Mouse (Mus musculus): ENCODE data around the gene Arrb1. TPM values are rescaled to one million over a fixed set of nuclear protein-coding genes. Genes with fewer than 3 reads are reported as not detected.

The Arrb1 gene
- polyA plus RNA-seq, 1 experiment from 2014 or later = 7.8 TPM

DNA sequence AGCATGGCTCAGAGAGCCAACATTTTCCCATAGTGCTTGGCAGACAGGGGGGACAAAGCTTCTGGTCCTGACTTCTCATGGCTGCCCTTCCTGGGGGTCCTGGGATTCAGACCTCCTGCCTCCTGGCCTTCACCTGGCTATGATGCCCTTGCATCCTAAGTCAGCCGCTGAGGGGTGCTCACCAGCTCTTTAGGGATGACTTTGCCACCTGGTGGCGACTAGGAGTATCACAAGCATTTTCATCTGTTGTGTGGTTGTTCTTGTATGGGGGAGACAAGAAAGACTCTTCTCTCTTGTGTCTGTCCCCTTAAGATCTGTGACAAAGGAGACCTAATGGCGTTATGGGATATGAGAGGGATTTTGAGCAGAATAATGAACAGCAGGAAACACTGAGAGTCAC, 54.8 kb downstream of the Arrb1 start:
- Histone ChIP-seq H3K4me2 (no peak overlapping the region), H3K9ac (no peak overlapping the region), H3K27ac (ENCODE audit: low read depth) (no peak overlapping the region), H3K36me3 (ENCODE audit: insufficient read depth) (peaks cover 49% of the 10 kb centered on the region), H3K27me3 (ENCODE audit: insufficient read depth, low read length) (no peaks in the 10 kb centered on the region), H3K9me3 (ENCODE audit: low read depth, low read length) (no peaks in the 10 kb centered on the region), H3K4me3 (ENCODE audit: low read depth, low read length) (no peak overlapping the region), H3K4me1 (ENCODE audit: insufficient read depth) (no peaks in the 10 kb centered on the region)
- DNase-seq = peak; percentile 88
- no peak for ATAC-seq (ENCODE audit: insufficient read depth)
- peak; percentile 88 for TF ChIP-seq CTCF (IDR thresholded peaks at IDR 0.05; ENCODE audit: low read depth)
- 11% methylated on average over 3 of the region's 3 CpGs for WGBS

DNA sequence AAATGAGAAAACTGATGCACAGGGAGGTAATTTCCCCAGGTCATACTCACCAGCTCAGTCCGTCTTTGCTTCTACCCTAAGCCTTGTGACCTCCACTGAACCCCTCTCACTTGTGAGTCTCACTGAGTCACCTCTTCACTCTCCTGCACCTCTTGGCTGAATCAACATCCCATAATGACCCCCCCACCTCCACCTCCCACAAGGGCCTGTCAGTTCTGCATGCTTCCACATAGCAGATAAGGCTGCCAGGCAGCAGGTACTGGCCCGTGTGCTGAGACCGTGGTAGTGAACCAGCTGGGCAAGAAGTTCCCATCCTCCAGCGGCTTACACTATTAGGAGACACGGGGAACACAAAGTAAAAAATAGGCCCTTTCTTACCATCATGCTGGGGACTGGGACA, 55.4 kb downstream of the Arrb1 start:
- WGBS = 75% methylated on average over 5 of the region's 5 CpGs
- Histone ChIP-seq H3K4me1 (ENCODE audit: insufficient read depth) (no peaks in the 10 kb centered on the region), H3K4me3 (ENCODE audit: low read depth, low read length) (no peak overlapping the region), H3K9me3 (ENCODE audit: low read depth, low read length) (no peaks in the 10 kb centered on the region), H3K27ac (ENCODE audit: low read depth) (no peak overlapping the region), H3K4me2 (no peak overlapping the region), H3K27me3 (ENCODE audit: insufficient read depth, low read length) (no peaks in the 10 kb centered on the region), H3K36me3 (ENCODE audit: insufficient read depth) (peaks cover 49% of the 10 kb centered on the region), H3K9ac (no peak overlapping the region)
- DNase-seq = no peak
- TF ChIP-seq CTCF (IDR thresholded peaks at IDR 0.05; ENCODE audit: low read depth) = no peak
- no peak for ATAC-seq (ENCODE audit: insufficient read depth)

DNA sequence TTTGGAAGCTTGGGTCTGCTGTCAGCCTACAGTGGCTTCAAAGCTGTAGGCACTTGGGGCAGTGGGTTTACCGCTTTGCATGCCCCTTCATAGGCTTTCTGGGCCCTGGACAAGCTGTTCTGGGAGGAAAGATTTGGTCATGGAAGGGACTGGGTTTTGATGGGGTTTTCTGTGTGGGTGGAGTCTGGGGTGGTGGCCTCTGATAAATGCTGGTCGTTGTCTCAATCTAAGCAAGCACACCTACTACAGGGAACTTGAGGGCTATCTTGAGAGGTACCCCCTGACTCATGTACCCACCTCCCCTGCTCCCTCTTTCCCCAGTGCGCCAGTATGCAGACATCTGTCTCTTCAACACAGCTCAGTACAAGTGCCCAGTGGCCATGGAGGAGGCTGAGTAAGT, 57.4 kb downstream of the Arrb1 start:
- H3K4me3 ChIP-seq (ENCODE audit: low read depth, low read length) = no peak overlapping the region
- 87% methylated on average over 3 of the region's 3 CpGs for WGBS
- no peak overlapping the region for H3K27ac ChIP-seq (ENCODE audit: low read depth)
- DNase-seq = no peak
- H3K9ac ChIP-seq = no peak overlapping the region
- ATAC-seq (ENCODE audit: insufficient read depth) = no peak
- H3K4me2 ChIP-seq = no peak overlapping the region
- no peak for TF ChIP-seq CTCF (IDR thresholded peaks at IDR 0.05; ENCODE audit: low read depth)
- H3K4me1 ChIP-seq (ENCODE audit: insufficient read depth) = no peaks in the 10 kb centered on the region
- no peaks in the 10 kb centered on the region for H3K9me3 ChIP-seq (ENCODE audit: low read depth, low read length)
- H3K36me3 ChIP-seq (ENCODE audit: insufficient read depth) = peaks cover 62% of the 10 kb centered on the region
- no peaks in the 10 kb centered on the region for H3K27me3 ChIP-seq (ENCODE audit: insufficient read depth, low read length)

DNA sequence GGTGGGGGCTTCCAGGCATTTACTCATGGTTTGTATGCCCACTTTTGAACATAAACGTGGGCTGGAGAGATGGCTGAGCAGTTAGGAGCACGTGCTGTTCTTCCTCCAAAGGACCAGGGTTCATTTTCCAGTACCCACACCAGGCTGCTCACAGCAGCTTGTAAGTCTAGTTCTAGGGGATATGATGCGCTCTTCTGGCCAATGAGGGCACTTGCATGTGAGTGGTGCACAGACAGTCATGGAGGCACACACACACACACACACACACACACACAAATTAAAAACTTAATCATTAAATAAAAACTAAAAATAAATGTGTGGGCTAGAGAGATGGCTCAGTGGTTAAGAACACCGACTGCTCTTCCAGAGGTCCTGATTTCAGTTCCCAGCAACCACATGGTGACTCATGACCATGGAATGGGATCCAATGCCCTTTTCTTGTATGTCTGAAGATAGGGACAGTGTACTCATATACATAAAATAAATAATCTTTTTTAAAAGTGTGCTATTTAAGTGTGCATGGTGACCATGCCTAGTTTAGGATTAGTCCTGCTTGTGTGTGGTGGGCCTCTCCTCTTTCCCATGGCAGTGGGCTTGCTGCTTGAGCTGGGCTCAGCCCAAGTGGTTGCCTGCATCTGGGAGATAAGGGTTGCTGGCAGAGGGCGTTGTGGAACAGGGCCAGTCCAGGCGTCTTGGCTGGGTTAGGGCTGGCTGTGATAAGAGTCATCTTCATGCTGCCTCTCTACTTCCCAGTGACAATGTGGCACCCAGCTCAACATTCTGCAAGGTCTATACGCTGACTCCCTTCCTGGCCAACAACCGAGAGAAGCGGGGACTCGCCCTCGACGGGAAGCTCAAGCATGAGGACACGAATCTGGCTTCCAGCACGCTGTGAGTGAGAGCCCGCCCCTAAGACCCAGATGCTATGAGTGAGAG, 58.9 kb downstream of the Arrb1 start:
- Histone ChIP-seq H3K36me3 (ENCODE audit: insufficient read depth) (peaks cover 64% of the 10 kb centered on the region), H3K4me1 (ENCODE audit: insufficient read depth) (no peaks in the 10 kb centered on the region), H3K9me3 (ENCODE audit: low read depth, low read length) (no peaks in the 10 kb centered on the region), H3K4me2 (no peak overlapping the region), H3K4me3 (ENCODE audit: low read depth, low read length) (peak overlapping the region; percentile 3; the same call in 1 of the 2 replicates), H3K9ac (0 out of 2 replicates have a peak overlapping the region, but pooled peaks have one; percentile 1), H3K27me3 (ENCODE audit: insufficient read depth, low read length) (no peaks in the 10 kb centered on the region), H3K27ac (ENCODE audit: low read depth) (no peak overlapping the region)
- WGBS = 73% methylated on average over 15 of the region's 15 CpGs
- DNase-seq = peak; percentile 10
- no peak for TF ChIP-seq CTCF (IDR thresholded peaks at IDR 0.05; ENCODE audit: low read depth)
- peak; percentile 68 for ATAC-seq (ENCODE audit: insufficient read depth)

DNA sequence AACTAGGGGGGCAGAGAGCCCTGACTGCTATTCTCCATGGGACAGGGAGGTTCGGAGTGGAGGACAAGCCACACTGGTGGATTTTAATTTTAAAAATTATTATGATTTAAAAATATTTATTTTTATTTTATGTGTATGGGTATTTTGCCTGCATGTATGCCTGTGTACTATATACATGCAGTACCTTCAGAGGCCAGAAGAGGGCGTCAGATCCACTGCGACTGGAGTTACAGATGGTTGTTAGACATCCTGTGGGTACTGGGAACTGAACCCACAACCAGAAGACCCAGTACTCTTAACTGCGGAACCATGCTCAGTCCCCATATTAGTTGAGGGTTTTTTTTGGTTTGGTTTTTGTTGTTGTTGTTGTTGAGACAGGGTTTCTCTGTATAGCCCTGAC, 63.5 kb downstream of the Arrb1 start:
- Histone ChIP-seq H3K4me3 (ENCODE audit: low read depth, low read length) (no peak overlapping the region), H3K27me3 (ENCODE audit: insufficient read depth, low read length) (no peaks in the 10 kb centered on the region), H3K36me3 (ENCODE audit: insufficient read depth) (peaks cover 76% of the 10 kb centered on the region), H3K4me1 (ENCODE audit: insufficient read depth) (no peaks in the 10 kb centered on the region), H3K9ac (no peak overlapping the region), H3K9me3 (ENCODE audit: low read depth, low read length) (no peaks in the 10 kb centered on the region), H3K4me2 (no peak overlapping the region), H3K27ac (ENCODE audit: low read depth) (no peak overlapping the region)
- no peak for ATAC-seq (ENCODE audit: insufficient read depth)
- 71% methylated on average over 4 of the region's 4 CpGs for WGBS
- DNase-seq = no peak
- peak; percentile 54 for TF ChIP-seq CTCF (IDR thresholded peaks at IDR 0.05; ENCODE audit: low read depth)

DNA sequence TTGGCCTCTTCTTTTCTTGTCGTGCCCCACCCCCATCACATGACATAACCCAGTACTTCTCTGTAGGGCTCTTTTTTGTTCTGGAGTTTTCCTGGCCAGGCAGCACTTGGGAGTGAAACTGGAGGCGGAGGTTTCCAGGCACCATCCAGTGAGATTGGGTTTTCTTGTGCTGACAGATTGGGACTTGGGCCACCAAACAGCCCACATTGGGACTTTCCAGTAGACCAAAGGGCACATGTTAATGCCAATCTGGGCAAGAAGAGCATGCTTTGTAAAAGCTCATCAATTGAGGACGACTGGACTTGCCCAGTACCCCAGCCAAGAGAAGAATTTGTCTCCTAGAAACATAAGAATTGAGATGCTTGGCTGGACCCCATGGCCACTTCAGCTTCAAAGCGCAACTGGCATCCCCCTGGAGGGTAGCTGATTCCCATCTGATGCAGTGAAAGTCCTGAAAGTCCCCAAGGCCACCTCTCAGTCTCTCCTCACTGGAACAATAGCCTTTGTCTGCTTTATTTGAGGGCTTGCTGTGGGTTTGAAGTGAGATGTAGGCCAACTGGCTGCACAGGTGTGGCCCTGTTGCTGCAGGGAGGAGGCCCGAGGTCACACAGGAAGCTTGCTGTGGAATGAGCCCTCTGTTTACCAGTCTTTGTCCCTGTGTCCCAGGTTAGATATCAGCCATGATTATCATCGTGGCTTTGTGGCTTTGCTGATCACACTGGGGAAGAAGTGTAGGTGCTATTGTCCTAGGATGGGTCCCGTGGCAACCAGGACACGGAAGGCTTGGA, 68.8 kb downstream of the Arrb1 start:
- TF ChIP-seq CTCF (IDR thresholded peaks at IDR 0.05; ENCODE audit: low read depth) = no peak
- 76% methylated on average over 8 of the region's 8 CpGs for WGBS
- DNase-seq = no peak
- Histone ChIP-seq H3K4me2 (no peak overlapping the region), H3K9ac (no peak overlapping the region), H3K9me3 (ENCODE audit: low read depth, low read length) (no peaks in the 10 kb centered on the region), H3K27ac (ENCODE audit: low read depth) (no peak overlapping the region), H3K27me3 (ENCODE audit: insufficient read depth, low read length) (no peaks in the 10 kb centered on the region), H3K4me1 (ENCODE audit: insufficient read depth) (no peaks in the 10 kb centered on the region), H3K36me3 (ENCODE audit: insufficient read depth) (peaks cover 45% of the 10 kb centered on the region), H3K4me3 (ENCODE audit: low read depth, low read length) (no peak overlapping the region)
- no peak for ATAC-seq (ENCODE audit: insufficient read depth)

DNA sequence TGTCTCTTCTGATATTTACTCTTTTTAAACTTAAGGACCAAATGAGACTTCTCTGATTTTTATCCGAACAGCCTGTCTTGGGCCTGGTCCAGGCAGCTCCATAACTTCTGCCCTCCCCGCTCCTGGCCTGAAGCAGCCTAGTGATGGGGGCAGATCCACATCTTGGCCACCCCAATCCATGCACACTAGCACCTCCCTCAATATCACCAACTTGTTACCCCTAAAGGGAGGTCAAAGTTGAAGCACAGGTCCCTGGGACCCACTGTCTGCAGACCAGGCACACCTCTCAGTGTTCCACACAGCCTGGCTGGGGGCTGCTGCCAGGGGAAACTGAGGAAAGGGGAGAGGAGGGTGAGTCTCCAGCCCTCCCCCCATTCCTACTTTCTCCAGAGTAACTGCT, 69.8 kb downstream of the Arrb1 start:
- TF ChIP-seq CTCF (IDR thresholded peaks at IDR 0.05; ENCODE audit: low read depth) = no peak
- Histone ChIP-seq H3K9me3 (ENCODE audit: low read depth, low read length) (no peaks in the 10 kb centered on the region), H3K4me1 (ENCODE audit: insufficient read depth) (no peaks in the 10 kb centered on the region), H3K9ac (no peak overlapping the region), H3K4me2 (no peak overlapping the region), H3K27ac (ENCODE audit: low read depth) (no peak overlapping the region), H3K27me3 (ENCODE audit: insufficient read depth, low read length) (no peaks in the 10 kb centered on the region), H3K4me3 (ENCODE audit: low read depth, low read length) (no peak overlapping the region), H3K36me3 (ENCODE audit: insufficient read depth) (peaks cover 42% of the 10 kb centered on the region)
- ATAC-seq (ENCODE audit: insufficient read depth) (no peak), DNase-seq (no peak)
- whole genome bisulfite sequencing = 87% methylated on average over 2 of the region's 2 CpGs

All from lung, embryonic 14.5 days (tissue).